Mouse (Mus musculus) hindbrain, embryonic 12.5 days (tissue): Measurements from ENCODE around the gene Creb1. TPM values are rescaled to one million over a fixed set of nuclear protein-coding genes. Genes with fewer than 3 reads are reported as not detected.
"Not testable (repeated sequence)": the region's sequence is repeated elsewhere in the genome, so short reads cannot be mapped to it uniquely, and the experiment has no call there.

ENCODE experiments used
- ATAC-seq: fragments of 200-750 bp; cut with Nextera tagmentation; 2 replicates; pipeline ENCODE4 v1.8.0; 2017; ENCODE audit warnings: moderate TSS enrichment; ENCODE audit not compliant: low FRiP score
- H3K27ac ChIP-seq: fragments of 300-500 bp; sonication (generic); 2 replicates; pipeline ENCODE4 v1.5.1; 2016; ENCODE audit warnings: mild to moderate bottlenecking
- H3K27me3 ChIP-seq: fragments of 300-500 bp; sonication (generic); 2 replicates; pipeline ENCODE4 v1.6.1; 2016; ENCODE audit warnings: mild to moderate bottlenecking
- H3K36me3 ChIP-seq: fragments of 300-500 bp; sonication (generic); 2 replicates; pipeline ENCODE4 v1.6.1; 2016; ENCODE audit warnings: mild to moderate bottlenecking
- H3K4me1 ChIP-seq: fragments of 300-500 bp; sonication (generic); 2 replicates; pipeline ENCODE4 v1.6.1; 2016
- H3K4me2 ChIP-seq: fragments of 300-500 bp; sonication (generic); replicated peaks from 2 replicates; pipeline ENCODE4 v1.6.1; 2016; ENCODE audit warnings: mild to moderate bottlenecking
- H3K4me3 ChIP-seq: fragments of 300-500 bp; sonication (generic); 2 replicates; pipeline ENCODE4 v1.5.1; 2016; ENCODE audit warnings: mild to moderate bottlenecking
- H3K9ac ChIP-seq: fragments of 300-500 bp; sonication (generic); 2 replicates; pipeline ENCODE4 v1.6.1; 2016; ENCODE audit warnings: mild to moderate bottlenecking, moderate library complexity
- H3K9me3 ChIP-seq: fragments of 300-500 bp; sonication (generic); replicated peaks from 2 replicates; pipeline ENCODE4 v1.6.1; 2016; ENCODE audit warnings: mild to moderate bottlenecking
- WGBS: fragments of 180-500 bp; shearing (Covaris S2); methylation state at CpG from one replicate; pipeline ENCODE4 v1.1.7; 2016; 5-methylcytosine and 5-hydroxymethylcytosine counted together
- polyA plus RNA-seq: library from polyadenylated mRNA; unstranded; fragments of >200 nt; fragmentation: Nextera tagmentation; extraction: Ambion mirVana; gene quantifications from 2 replicates; pipeline ENCODE4 v1.2.1, GENCODE M21; 2016

Gene Creb1
- polyA plus RNA-seq, 1 experiment from 2014 or later = 55.5 TPM

- Histone ChIP-seq H3K4me1 (no peaks in the 10 kb centered on the region), H3K27me3 (no peaks in the 10 kb centered on the region), H3K27ac (no peak overlapping the region), H3K9me3 (no peaks in the 10 kb centered on the region), H3K4me2 (no peak overlapping the region), H3K36me3 (peaks cover 15% of the 10 kb centered on the region; the same call in 1 of the 2 replicates), H3K4me3 (no peak overlapping the region), H3K9ac (no peak overlapping the region)
- 71% methylated on average over 2 of the region's 2 CpGs for WGBS
- ATAC-seq = no peak
These were observed 19.5 kb downstream of the Creb1 start for GRCm38 (mm10) chr1:64551908-64552307.

- Histone ChIP-seq H3K36me3 (peaks cover 28% of the 10 kb centered on the region), H3K9ac (no peak overlapping the region), H3K27me3 (no peaks in the 10 kb centered on the region), H3K4me2 (no peak overlapping the region), H3K9me3 (no peaks in the 10 kb centered on the region), H3K27ac (no peak overlapping the region), H3K4me3 (no peak overlapping the region), H3K4me1 (no peaks in the 10 kb centered on the region)
- no peak for ATAC-seq
- 97% methylated on average over 3 of the region's 3 CpGs for WGBS
These were observed 27.7 kb downstream of the Creb1 start for GRCm38 (mm10) chr1:64560105-64560504.

- no peak overlapping the region for H3K4me2 ChIP-seq
- no peaks in the 10 kb centered on the region for H3K9me3 ChIP-seq
- no peak overlapping the region; the same call in 1 of the 2 replicates for H3K27ac ChIP-seq
- H3K4me3 ChIP-seq = no peak overlapping the region
- H3K27me3 ChIP-seq = no peaks in the 10 kb centered on the region
- H3K4me1 ChIP-seq = no peaks in the 10 kb centered on the region
- no peak overlapping the region for H3K9ac ChIP-seq
- peaks cover 36% of the 10 kb centered on the region for H3K36me3 ChIP-seq
- no peak for ATAC-seq
These were observed 35.8 kb downstream of the Creb1 start for GRCm38 (mm10) chr1:64568206-64568605.

- WGBS = 85% methylated on average over 7 of the region's 7 CpGs
These were observed 43.6 kb downstream of the Creb1 start for GRCm38 (mm10) chr1:64576022-64576421.

GRCm38 (mm10) chr1:64576732-64577131, 44.3 kb downstream of the Creb1 start:
- no peak overlapping the region for H3K27ac ChIP-seq
- H3K9me3 ChIP-seq = no peaks in the 10 kb centered on the region
- H3K9ac ChIP-seq = no peak overlapping the region
- H3K4me3 ChIP-seq = no peak overlapping the region
- WGBS = 65% methylated on average over 2 of the region's 2 CpGs
- no peak overlapping the region for H3K4me2 ChIP-seq
- no peaks in the 10 kb centered on the region for H3K27me3 ChIP-seq
- no peaks in the 10 kb centered on the region for H3K4me1 ChIP-seq
- no peak for ATAC-seq
- peaks cover 49% of the 10 kb centered on the region for H3K36me3 ChIP-seq

More at GRCm38 (mm10) chr1:64576022-64576421, 43.6 kb downstream of the Creb1 start:
- H3K27ac ChIP-seq = no peak overlapping the region
- ATAC-seq = no peak
- no peaks in the 10 kb centered on the region for H3K27me3 ChIP-seq
- no peak overlapping the region for H3K4me3 ChIP-seq
- no peaks in the 10 kb centered on the region for H3K4me1 ChIP-seq
- H3K36me3 ChIP-seq = peaks cover 42% of the 10 kb centered on the region
- H3K9me3 ChIP-seq = no peaks in the 10 kb centered on the region
- H3K9ac ChIP-seq = no peak overlapping the region
- H3K4me2 ChIP-seq = no peak overlapping the region

GRCm38 (mm10) chr1:64577911-64578310, 45.5 kb downstream of the Creb1 start:
- WGBS = 42% methylated on average over 9 of the region's 9 CpGs
- ATAC-seq, H3K4me3 ChIP-seq: not testable (repeated sequence)

GRCm38 (mm10) chr1:64578801-64579200, 46.4 kb downstream of the Creb1 start:
- WGBS = 93% methylated on average over 3 of the region's 3 CpGs
- H3K27ac ChIP-seq = no peak overlapping the region
- no peak overlapping the region for H3K4me3 ChIP-seq
- no peak for ATAC-seq
- no peaks in the 10 kb centered on the region for H3K9me3 ChIP-seq
- H3K4me1 ChIP-seq = no peaks in the 10 kb centered on the region
- no peaks in the 10 kb centered on the region for H3K27me3 ChIP-seq
- no peak overlapping the region for H3K4me2 ChIP-seq
- H3K36me3 ChIP-seq = peaks cover 51% of the 10 kb centered on the region
- H3K9ac ChIP-seq = no peak overlapping the region

More at GRCm38 (mm10) chr1:64577911-64578310, 45.5 kb downstream of the Creb1 start:
- not testable (repeated sequence) for H3K4me1 ChIP-seq, H3K9me3 ChIP-seq, H3K4me2 ChIP-seq, H3K9ac ChIP-seq, H3K27me3 ChIP-seq, H3K27ac ChIP-seq
- peaks cover 51% of the 10 kb centered on the region for H3K36me3 ChIP-seq

- Histone ChIP-seq H3K9me3 (no peaks in the 10 kb centered on the region), H3K9ac (no peak overlapping the region), H3K4me1 (no peaks in the 10 kb centered on the region), H3K4me3 (no peak overlapping the region), H3K4me2 (no peak overlapping the region), H3K27ac (no peak overlapping the region), H3K27me3 (no peaks in the 10 kb centered on the region), H3K36me3 (peaks cover 12% of the 10 kb centered on the region; the same call in 1 of the 2 replicates)
- WGBS = 76% methylated on average over 5 of the region's 5 CpGs
- no peak for ATAC-seq
These were observed 66.5 kb downstream of the Creb1 start for GRCm38 (mm10) chr1:64598926-64599325.

- Histone ChIP-seq H3K4me1 (no peaks in the 10 kb centered on the region), H3K4me2 (no peak overlapping the region), H3K4me3 (no peak overlapping the region), H3K9ac (no peak overlapping the region), H3K27ac (no peak overlapping the region), H3K9me3 (no peaks in the 10 kb centered on the region), H3K27me3 (no peaks in the 10 kb centered on the region), H3K36me3 (peaks cover 12% of the 10 kb centered on the region; the same call in 1 of the 2 replicates)
- 92% methylated on average over 7 of the region's 7 CpGs for WGBS
- ATAC-seq = no peak
These were observed 68.1 kb downstream of the Creb1 start for GRCm38 (mm10) chr1:64600413-64601077.

- Histone ChIP-seq H3K9me3 (no peaks in the 10 kb centered on the region), H3K4me3 (no peak overlapping the region), H3K9ac (no peak overlapping the region), H3K36me3 (peaks cover 12% of the 10 kb centered on the region; the same call in 1 of the 2 replicates), H3K27me3 (no peaks in the 10 kb centered on the region), H3K4me1 (no peaks in the 10 kb centered on the region), H3K27ac (no peak overlapping the region), H3K4me2 (no peak overlapping the region)
- ATAC-seq = no peak
- 94% methylated on average over 6 of the region's 6 CpGs for WGBS
These were observed 68.9 kb downstream of the Creb1 start for GRCm38 (mm10) chr1:64601242-64601842.

GRCm38 (mm10) chr1:64603381-64603780, 70.9 kb downstream of the Creb1 start:
- Histone ChIP-seq H3K27ac (no peak overlapping the region), H3K27me3 (no peaks in the 10 kb centered on the region), H3K4me1 (no peaks in the 10 kb centered on the region), H3K4me2 (no peak overlapping the region), H3K36me3 (peaks cover 25% of the 10 kb centered on the region), H3K4me3 (no peak overlapping the region), H3K9me3 (no peaks in the 10 kb centered on the region), H3K9ac (no peak overlapping the region)
- no peak for ATAC-seq
- WGBS = 94% methylated on average over 5 of the region's 5 CpGs

- no peak overlapping the region for H3K4me2 ChIP-seq
- H3K27me3 ChIP-seq = no peaks in the 10 kb centered on the region
- no peaks in the 10 kb centered on the region for H3K4me1 ChIP-seq
- H3K4me3 ChIP-seq = no peak overlapping the region
- ATAC-seq = no peak
- H3K27ac ChIP-seq = no peak overlapping the region
- H3K9me3 ChIP-seq = no peaks in the 10 kb centered on the region
- H3K36me3 ChIP-seq = peaks cover 29% of the 10 kb centered on the region
- H3K9ac ChIP-seq = no peak overlapping the region
- 88% methylated on average over 4 of the region's 4 CpGs for WGBS
These were observed 76.7 kb downstream of the Creb1 start for GRCm38 (mm10) chr1:64609145-64609544.

- no peaks in the 10 kb centered on the region for H3K27me3 ChIP-seq
- no peaks in the 10 kb centered on the region for H3K9me3 ChIP-seq
- 89% methylated on average over 9 of the region's 9 CpGs for WGBS
- H3K9ac ChIP-seq = no peak overlapping the region
- ATAC-seq = no peak
- peaks cover 29% of the 10 kb centered on the region for H3K36me3 ChIP-seq
- no peaks in the 10 kb centered on the region for H3K4me1 ChIP-seq
- no peak overlapping the region for H3K27ac ChIP-seq
- H3K4me2 ChIP-seq = no peak overlapping the region
- H3K4me3 ChIP-seq = no peak overlapping the region
These were observed 77.5 kb downstream of the Creb1 start for GRCm38 (mm10) chr1:64609976-64610375.
